Mouse (Mus musculus) neural tube, embryonic 12.5 days (tissue): Measurements from ENCODE around the gene Rhox8. TPM values are rescaled to one million over a fixed set of nuclear protein-coding genes. Genes with fewer than 3 reads are reported as not detected.
"Not testable (repeated sequence)": the region's sequence is repeated elsewhere in the genome, so short reads cannot be mapped to it uniquely, and the experiment has no call there.

Experiments
- ATAC-seq: fragments of 200-750 bp; cut with Nextera tagmentation; 2 replicates; pipeline ENCODE4 v1.8.0; 2017; ENCODE audit warnings: low read depth, mild to moderate bottlenecking, moderate TSS enrichment, moderate library complexity; ENCODE audit not compliant: low FRiP score
- H3K27ac ChIP-seq: fragments of 300-500 bp; sonication (generic); 2 replicates; pipeline ENCODE4 v1.5.1; 2016
- H3K27me3 ChIP-seq: fragments of 300-500 bp; sonication (generic); replicated peaks from 2 replicates; pipeline ENCODE4 v1.6.1; 2016; ENCODE audit warnings: mild to moderate bottlenecking
- H3K36me3 ChIP-seq: fragments of 300-500 bp; sonication (generic); 2 replicates; pipeline ENCODE4 v1.6.1; 2016; ENCODE audit warnings: mild to moderate bottlenecking
- H3K4me1 ChIP-seq: fragments of 300-500 bp; sonication (generic); 2 replicates; pipeline ENCODE4 v1.6.1; 2016
- H3K4me2 ChIP-seq: fragments of 300-500 bp; sonication (generic); replicated peaks from 2 replicates; pipeline ENCODE4 v1.6.1; 2016; ENCODE audit warnings: mild to moderate bottlenecking
- H3K4me3 ChIP-seq: fragments of 300-500 bp; sonication (generic); 2 replicates; pipeline ENCODE4 v1.5.1; 2016
- H3K9ac ChIP-seq: fragments of 300-500 bp; sonication (generic); 2 replicates; pipeline ENCODE4 v1.6.1; 2016; ENCODE audit warnings: mild to moderate bottlenecking
- H3K9me3 ChIP-seq: fragments of 300-500 bp; sonication (generic); 2 replicates; pipeline ENCODE4 v1.6.1; 2016; ENCODE audit warnings: mild to moderate bottlenecking
- WGBS: fragments of 180-500 bp; shearing (Covaris S2); methylation state at CpG from one replicate; pipeline ENCODE4 v1.1.7; 2016; 5-methylcytosine and 5-hydroxymethylcytosine counted together
- polyA plus RNA-seq: library from polyadenylated mRNA; unstranded; fragments of >200 nt; fragmentation: Nextera tagmentation; extraction: Ambion mirVana; gene quantifications from 2 replicates; pipeline ENCODE4 v1.2.1, GENCODE M21; 2016

Rhox8 gene
- polyA plus RNA-seq, result not detected in 2 replicates

DNA sequence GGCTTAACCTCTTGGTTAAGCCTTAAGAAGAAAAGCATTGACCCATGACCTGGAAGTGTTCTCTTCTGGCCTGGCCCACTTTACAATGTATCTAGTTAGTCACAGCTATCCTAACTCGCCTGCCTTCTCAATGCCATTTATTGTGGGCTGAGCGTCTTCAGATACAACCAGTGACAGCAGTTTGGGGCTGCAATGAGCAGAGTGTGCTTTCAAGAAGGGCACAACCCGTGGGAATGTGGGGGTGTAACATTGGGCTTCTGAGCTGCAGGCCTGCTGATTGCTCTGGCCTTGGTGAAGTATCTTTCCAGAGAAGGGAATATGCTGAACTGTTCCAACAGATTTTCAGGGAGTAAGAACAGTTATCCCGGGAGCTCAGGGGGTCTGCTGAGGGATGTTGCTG is at the start of gene Rhox8:
Rhox8 (minus strand) TSS at position 101 of the 400 bp plus-strand sequence.
- ATAC-seq, result no peak
- Histone ChIP-seq H3K27me3 (no peaks in the 10 kb centered on the region), H3K9me3 (no peaks in the 10 kb centered on the region), H3K9ac (no peak within 1 kb of the TSS), H3K36me3 (no peaks in the 10 kb centered on the region), H3K4me3 (no peak within 1 kb of the TSS), H3K27ac (no peak within 1 kb of the TSS), H3K4me1 (no peaks in the 10 kb centered on the region), H3K4me2 (no peak within 1 kb of the TSS)
- WGBS, result 78% methylated on average over 4 of the region's 4 CpGs

DNA sequence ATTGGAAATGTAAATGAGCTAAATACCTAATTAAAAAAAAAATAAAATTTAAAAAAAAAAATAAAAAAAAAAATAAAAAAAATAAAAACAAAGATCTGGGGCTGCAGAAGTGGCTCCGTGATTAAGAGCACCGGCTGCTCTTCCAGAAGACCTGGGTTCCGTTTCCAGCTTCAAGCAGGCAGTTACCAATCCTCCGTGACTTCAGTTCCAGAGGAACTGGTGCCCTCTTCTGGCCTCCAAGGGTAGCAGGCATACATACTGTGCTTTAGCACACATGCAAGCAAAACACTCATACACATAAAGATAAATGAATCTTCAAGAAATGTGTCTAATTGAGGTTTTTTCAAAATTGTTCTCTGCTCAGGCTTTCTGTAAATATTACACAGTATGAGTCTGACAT is 37.6 kb upstream of the Rhox8 start:
- no peak overlapping the region for H3K4me3 ChIP-seq
- H3K27me3 ChIP-seq, result no peaks in the 10 kb centered on the region
- no peak overlapping the region for H3K4me2 ChIP-seq
- no peaks in the 10 kb centered on the region for H3K9me3 ChIP-seq
- H3K9ac ChIP-seq, result no peak overlapping the region
- WGBS, result 75% methylated on average over 4 of the region's 4 CpGs
- ATAC-seq, result no peak
- H3K36me3 ChIP-seq, result no peaks in the 10 kb centered on the region
- H3K4me1 ChIP-seq, result no peaks in the 10 kb centered on the region
- no peak overlapping the region for H3K27ac ChIP-seq

DNA sequence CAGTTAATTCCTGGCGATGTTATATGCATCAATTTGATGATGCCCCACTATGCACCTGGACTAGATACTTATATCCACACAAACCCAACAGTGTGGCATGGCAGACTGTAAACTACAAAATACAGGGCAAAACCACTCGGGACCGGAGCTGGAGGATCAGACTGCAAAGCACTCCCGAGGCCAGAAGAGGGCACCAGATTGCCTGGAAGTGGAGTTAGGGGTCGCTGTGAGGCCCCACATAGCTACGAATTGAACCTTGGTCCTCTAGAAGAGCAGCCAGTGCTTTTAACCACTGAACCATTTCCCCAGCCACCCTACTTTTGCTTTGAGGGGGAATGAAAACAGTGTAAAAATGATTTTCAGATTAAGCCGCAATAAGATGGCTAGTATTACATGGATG is 29.8 kb upstream of the Rhox8 start:
- no peak overlapping the region for H3K27ac ChIP-seq
- no peaks in the 10 kb centered on the region for H3K27me3 ChIP-seq
- no peak for ATAC-seq
- 55% methylated on average over 7 of the region's 7 CpGs for WGBS
- H3K9ac ChIP-seq, result no peak overlapping the region
- no peak overlapping the region for H3K4me2 ChIP-seq
- H3K4me3 ChIP-seq, result no peak overlapping the region
- no peaks in the 10 kb centered on the region for H3K9me3 ChIP-seq
- no peaks in the 10 kb centered on the region for H3K4me1 ChIP-seq
- no peaks in the 10 kb centered on the region for H3K36me3 ChIP-seq

DNA sequence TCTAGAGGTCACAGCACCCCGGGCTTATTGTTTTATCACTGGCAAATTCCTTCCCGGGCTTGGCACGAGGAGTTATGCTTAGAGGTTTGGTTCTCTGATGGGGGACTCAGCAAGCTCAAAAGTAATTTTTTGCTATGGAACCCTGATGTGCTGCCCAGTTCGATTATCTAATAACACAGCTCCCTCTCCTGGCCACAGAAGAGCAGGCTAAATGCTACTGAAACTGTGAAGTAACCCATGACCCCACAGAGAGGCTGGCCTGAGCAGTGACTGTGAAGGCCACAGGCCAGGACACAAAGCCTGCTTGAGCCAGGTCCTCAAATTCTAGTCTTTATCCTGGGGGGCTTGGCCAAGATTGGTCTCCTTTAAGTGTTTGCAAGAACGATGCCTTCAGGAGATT is 25.0 kb upstream of the Rhox8 start:
- no peak overlapping the region for H3K9ac ChIP-seq
- H3K27ac ChIP-seq, result no peak overlapping the region
- no peaks in the 10 kb centered on the region for H3K27me3 ChIP-seq
- WGBS, result 79% methylated on average over 5 of the region's 5 CpGs
- no peak overlapping the region for H3K4me2 ChIP-seq
- H3K9me3 ChIP-seq, result no peaks in the 10 kb centered on the region
- no peak for ATAC-seq
- no peak overlapping the region for H3K4me3 ChIP-seq
- no peaks in the 10 kb centered on the region for H3K4me1 ChIP-seq
- H3K36me3 ChIP-seq, result no peaks in the 10 kb centered on the region

DNA sequence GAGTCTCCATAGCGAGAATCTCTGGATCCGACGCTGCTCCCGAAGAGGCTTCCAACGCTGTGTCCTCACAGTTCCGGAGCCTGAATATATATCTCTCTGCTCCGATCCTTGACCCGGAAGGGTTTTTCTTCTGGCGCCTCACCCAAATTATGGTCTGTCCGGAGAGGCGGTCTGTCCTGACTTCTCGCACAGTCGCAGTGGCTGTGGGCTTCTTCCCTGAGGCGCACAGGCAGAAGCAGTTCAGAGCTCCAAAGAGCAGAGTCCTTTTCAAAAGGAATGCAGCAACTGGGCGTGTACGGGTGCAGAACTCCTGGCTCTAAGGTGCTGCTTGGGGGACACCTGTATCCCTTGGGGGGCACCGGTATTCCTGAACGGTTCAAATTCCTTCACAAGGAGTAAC is 22.9 kb upstream of the Rhox8 start, which contains the start of gene Rhox9:
Rhox9 (minus strand) TSS at position 101 of the 400 bp plus-strand sequence.
- WGBS, result 93% methylated on average over 10 of the region's 18 CpGs

DNA sequence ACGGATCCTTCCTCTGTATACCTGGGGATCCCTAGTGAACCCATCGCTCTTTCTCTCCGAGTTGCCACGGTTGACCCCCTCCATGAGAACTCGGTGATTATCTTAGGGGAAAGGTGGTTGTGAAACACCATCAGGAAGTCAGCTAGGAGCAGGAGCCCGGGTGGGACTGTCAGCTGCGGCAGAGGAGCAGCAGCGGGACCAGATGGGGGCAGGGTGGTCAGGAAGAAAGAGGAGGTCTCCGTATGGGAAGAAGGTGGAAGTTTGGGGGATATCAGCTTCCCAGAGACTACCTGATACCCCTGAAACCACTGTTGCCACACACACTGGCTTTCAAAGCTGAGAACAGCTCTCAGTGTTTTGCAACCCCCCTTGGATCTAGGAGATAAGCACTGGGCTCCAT is 18.4 kb upstream of the Rhox8 start, which contains the start of gene Rhox7b:
Rhox7b (minus strand) TSS at position 101 of the 400 bp plus-strand sequence.
- not testable (repeated sequence) for H3K36me3 ChIP-seq, H3K9ac ChIP-seq, H3K4me2 ChIP-seq, H3K4me3 ChIP-seq, H3K27ac ChIP-seq, H3K9me3 ChIP-seq, ATAC-seq, H3K27me3 ChIP-seq, H3K4me1 ChIP-seq
- WGBS, result 84% methylated on average over 9 of the region's 9 CpGs

More for the DNA sequence above, 22.9 kb upstream of the Rhox8 start, which contains the start of gene Rhox9:
- not testable (repeated sequence) for H3K4me3 ChIP-seq, H3K9me3 ChIP-seq, H3K4me1 ChIP-seq, ATAC-seq, H3K9ac ChIP-seq, H3K27me3 ChIP-seq, H3K4me2 ChIP-seq, H3K36me3 ChIP-seq, H3K27ac ChIP-seq

DNA sequence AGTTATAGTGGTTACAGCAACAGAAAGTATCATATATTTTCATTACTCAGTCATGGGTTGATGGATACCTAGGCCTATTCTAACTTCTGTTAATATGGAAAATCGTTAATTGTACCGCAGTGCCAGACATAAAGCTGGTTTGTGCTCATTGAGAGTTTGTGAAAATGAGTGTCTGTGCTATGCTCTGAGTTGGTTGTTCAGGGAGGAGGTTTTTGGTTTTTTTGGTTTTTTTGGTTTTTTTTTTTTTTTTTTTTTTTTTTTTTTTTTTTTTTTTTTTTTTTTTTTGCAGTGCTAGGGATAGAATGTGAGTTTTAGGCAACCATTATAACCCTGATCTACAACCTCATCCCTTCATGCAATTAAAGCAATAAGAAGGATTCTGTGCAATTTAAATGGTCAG is 7.1 kb downstream of the Rhox8 start:
- Histone ChIP-seq H3K9ac (no peak overlapping the region), H3K4me1 (no peaks in the 10 kb centered on the region), H3K4me3 (no peak overlapping the region), H3K9me3 (no peaks in the 10 kb centered on the region), H3K27me3 (no peaks in the 10 kb centered on the region), H3K4me2 (no peak overlapping the region), H3K27ac (no peak overlapping the region), H3K36me3 (no peaks in the 10 kb centered on the region)
- 97% methylated on average over 2 of the region's 2 CpGs for WGBS
- no peak for ATAC-seq

DNA sequence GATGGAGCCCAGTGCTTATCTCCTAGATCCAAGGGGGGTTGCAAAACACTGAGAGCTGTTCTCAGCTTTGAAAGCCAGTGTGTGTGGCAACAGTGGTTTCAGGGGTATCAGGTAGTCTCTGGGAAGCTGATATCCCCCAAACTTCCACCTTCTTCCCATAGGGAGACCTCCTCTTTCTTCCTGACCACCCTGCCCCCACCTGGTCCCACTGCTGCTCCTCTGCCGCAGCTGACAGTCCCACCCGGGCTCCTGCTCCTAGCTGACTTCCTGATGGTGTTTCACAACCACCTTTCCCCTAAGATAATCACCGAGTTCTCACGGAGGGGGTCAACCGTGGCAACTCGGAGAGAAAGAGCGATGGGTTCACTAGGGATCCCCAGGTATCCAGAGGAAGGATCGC is 47.4 kb downstream of the Rhox8 start, which contains the start of gene Rhox7a:
Rhox7a (plus strand) TSS at position 301 of the 400 bp plus-strand sequence.
- not testable (repeated sequence) for H3K36me3 ChIP-seq, H3K27ac ChIP-seq, H3K4me2 ChIP-seq, H3K4me1 ChIP-seq, ATAC-seq, H3K4me3 ChIP-seq, H3K27me3 ChIP-seq, H3K9me3 ChIP-seq, H3K9ac ChIP-seq
- WGBS, result 83% methylated on average over 8 of the region's 8 CpGs

DNA sequence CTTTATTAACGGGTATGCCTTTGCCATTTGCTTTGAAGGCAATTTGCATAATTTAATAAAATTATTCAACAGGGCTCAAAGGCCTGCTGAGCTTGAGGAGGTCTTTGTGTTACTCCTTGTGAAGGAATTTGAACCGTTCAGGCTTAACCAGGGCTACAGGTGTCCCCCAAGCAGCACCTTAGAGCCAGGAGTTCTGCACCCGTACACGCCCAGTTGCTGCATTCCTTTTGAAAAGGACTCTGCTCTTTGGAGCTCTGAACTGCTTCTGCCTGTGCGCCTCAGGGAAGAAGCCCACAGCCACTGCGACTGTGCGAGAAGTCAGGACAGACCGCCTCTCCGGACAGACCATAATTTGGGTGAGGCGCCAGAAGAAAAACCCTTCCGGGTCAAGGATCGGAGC is 52.1 kb downstream of the Rhox8 start, which contains the start of gene Rhox6:
Rhox6 (plus strand) TSS at position 301 of the 400 bp plus-strand sequence.
- not testable (repeated sequence) for H3K27ac ChIP-seq, H3K36me3 ChIP-seq, H3K9ac ChIP-seq, H3K4me3 ChIP-seq, H3K9me3 ChIP-seq, H3K4me1 ChIP-seq, ATAC-seq, H3K4me2 ChIP-seq, H3K27me3 ChIP-seq
- 97% methylated on average over 4 of the region's 12 CpGs for WGBS

Other genes starting within 250 kb of the Rhox8 start
- gene Rhox2g, start 235.5 kb downstream of the Rhox8 start, polyA plus RNA-seq, result not detected in 2 replicates
- not detected in 2 replicates for gene Rhox4g, start 227.6 kb downstream of the Rhox8 start, polyA plus RNA-seq
- gene Rhox3h, start 210.2 kb downstream of the Rhox8 start, polyA plus RNA-seq, result not detected in 2 replicates
- gene Rhox2h, start 205.7 kb downstream of the Rhox8 start, polyA plus RNA-seq, result not detected in 2 replicates
- gene Rhox5, start 74.1 kb downstream of the Rhox8 start, polyA plus RNA-seq, result 0.84 and 1.1 TPM in 2 replicates
- not detected in 2 replicates for gene Rhox6, start 52.0 kb downstream of the Rhox8 start, polyA plus RNA-seq
- not detected in 2 replicates for gene Rhox7a, start 47.3 kb downstream of the Rhox8 start, polyA plus RNA-seq
- not detected in 2 replicates for gene Rhox7b, start 18.3 kb upstream of the Rhox8 start, polyA plus RNA-seq
- not detected in 2 replicates for gene Rhox9, start 22.8 kb upstream of the Rhox8 start, polyA plus RNA-seq
- not detected in 2 replicates for gene Btg1-ps1, start 139.9 kb upstream of the Rhox8 start, polyA plus RNA-seq
- not detected in 2 replicates for gene Btg1-ps2, start 164.2 kb upstream of the Rhox8 start, polyA plus RNA-seq
- not detected in 2 replicates for gene Rhox10, start 187.5 kb upstream of the Rhox8 start, polyA plus RNA-seq
- not detected in 2 replicates for gene Rhox11, start 206.2 kb upstream of the Rhox8 start, polyA plus RNA-seq
- gene Rhox12, start 232.0 kb upstream of the Rhox8 start, polyA plus RNA-seq, result not detected in 2 replicates
- not detected in 2 replicates for gene Rhox13, start 242.3 kb upstream of the Rhox8 start, polyA plus RNA-seq